Mouse (Mus musculus): ENCODE measurements around the gene Slc35c2.

Gene Slc35c2

GRCm38 (mm10) chr2:165271326-165271725 lies 16.3 kb downstream of the Slc35c2 start:
- DNase-seq: no peak

- no peak for DNase-seq
These were observed 16.8 kb downstream of the Slc35c2 start for GRCm38 (mm10) chr2:165270858-165271257.

GRCm38 (mm10) chr2:165266739-165267138 lies 20.9 kb downstream of the Slc35c2 start:
- no peak for DNase-seq

- DNase-seq: no peak
These were observed 23.8 kb downstream of the Slc35c2 start for GRCm38 (mm10) chr2:165263861-165264260.

- DNase-seq: no peak
These were observed 25.2 kb downstream of the Slc35c2 start for GRCm38 (mm10) chr2:165262274-165262990.

- no peak for DNase-seq
These were observed 27.8 kb downstream of the Slc35c2 start for GRCm38 (mm10) chr2:165259859-165260258.

GRCm38 (mm10) chr2:165258321-165258720 lies 29.3 kb downstream of the Slc35c2 start:
- no peak for DNase-seq

GRCm38 (mm10) chr2:165257151-165257834 lies 30.4 kb downstream of the Slc35c2 start:
- DNase-seq: no peak

GRCm38 (mm10) chr2:165256213-165256612 lies 31.5 kb downstream of the Slc35c2 start:
- DNase-seq: peak; percentile 66

- DNase-seq: no peak
These were observed 33.8 kb downstream of the Slc35c2 start for GRCm38 (mm10) chr2:165253867-165254266.

- no peak for DNase-seq
These were observed 34.4 kb downstream of the Slc35c2 start for GRCm38 (mm10) chr2:165253269-165253668.

GRCm38 (mm10) chr2:165252801-165253200 lies 34.9 kb downstream of the Slc35c2 start:
- no peak for DNase-seq

- peak; percentile 88 for DNase-seq
These were observed 35.3 kb downstream of the Slc35c2 start for GRCm38 (mm10) chr2:165252381-165252780.

- DNase-seq: no peak
These were observed 36.8 kb downstream of the Slc35c2 start for GRCm38 (mm10) chr2:165250903-165251302.

GRCm38 (mm10) chr2:165248967-165249366 lies 38.7 kb downstream of the Slc35c2 start:
- no peak for DNase-seq

GRCm38 (mm10) chr2:165246349-165246748 lies 41.3 kb downstream of the Slc35c2 start:
- DNase-seq: no peak

GRCm38 (mm10) chr2:165243122-165243720 lies 44.4 kb downstream of the Slc35c2 start:
- peak; percentile 80 for DNase-seq

- no peak for DNase-seq
These were observed 45.1 kb downstream of the Slc35c2 start for GRCm38 (mm10) chr2:165242575-165242974.

- DNase-seq: no peak
These were observed 45.9 kb downstream of the Slc35c2 start for GRCm38 (mm10) chr2:165241786-165242185.

GRCm38 (mm10) chr2:165240371-165240770 lies 47.3 kb downstream of the Slc35c2 start:
- no peak for DNase-seq

GRCm38 (mm10) chr2:165239533-165240144 lies 48.0 kb downstream of the Slc35c2 start:
- DNase-seq: no peak

GRCm38 (mm10) chr2:165238416-165239145 lies 49.1 kb downstream of the Slc35c2 start:
- DNase-seq: no peak
